Mouse (Mus musculus) cerebellum, postnatal 10 days (tissue): Measurements from ENCODE around the gene Arhgef11.

ENCODE experiments used
- DNase-seq, 2 experiments: peaks; one replicate each; pipeline ENCODE4 v3.0.0; 2021; ENCODE audit warnings: mixed read lengths in 2 of 2

The Arhgef11 gene

DNA sequence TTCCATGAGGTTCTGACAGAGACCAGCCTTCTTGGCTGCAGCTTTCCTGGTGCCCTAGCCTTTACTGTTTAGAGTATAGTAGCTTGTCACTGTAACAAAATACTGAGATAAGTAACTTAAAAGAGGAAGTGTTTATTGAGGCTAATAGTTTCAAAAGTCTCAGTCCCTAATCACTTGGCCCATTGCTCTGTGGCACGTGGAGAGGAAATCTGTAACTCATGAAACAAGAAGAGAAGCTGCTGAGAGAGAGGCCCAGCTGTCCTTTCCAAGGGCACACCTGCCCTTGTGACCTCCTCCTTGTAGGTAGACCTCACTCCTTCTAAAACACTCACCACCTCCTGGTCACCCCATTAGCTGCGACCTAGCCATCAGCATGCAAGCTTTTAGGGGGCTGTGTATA is 101.2 kb downstream of the Arhgef11 start:
- no peak for DNase-seq

DNA sequence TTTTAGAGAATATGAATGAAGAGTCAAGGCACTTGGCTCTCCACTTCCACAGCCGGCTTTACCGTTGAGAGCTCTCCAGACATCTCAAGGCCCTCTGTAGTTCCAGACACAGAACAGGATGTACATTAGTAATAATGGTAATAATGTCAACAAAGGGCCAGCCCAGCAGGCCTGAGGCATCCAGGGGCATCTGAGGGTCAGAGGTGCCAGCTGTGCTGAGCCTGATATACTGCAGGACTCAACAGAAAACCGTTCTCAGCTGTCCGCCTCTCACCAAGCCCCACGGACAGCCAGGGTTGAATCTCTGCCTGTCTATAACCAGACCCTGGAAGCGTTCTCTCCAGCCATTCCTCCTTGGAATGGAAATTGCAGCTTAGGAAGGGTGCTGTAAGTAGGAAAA is 107.2 kb downstream of the Arhgef11 start:
- no peak for DNase-seq

DNA sequence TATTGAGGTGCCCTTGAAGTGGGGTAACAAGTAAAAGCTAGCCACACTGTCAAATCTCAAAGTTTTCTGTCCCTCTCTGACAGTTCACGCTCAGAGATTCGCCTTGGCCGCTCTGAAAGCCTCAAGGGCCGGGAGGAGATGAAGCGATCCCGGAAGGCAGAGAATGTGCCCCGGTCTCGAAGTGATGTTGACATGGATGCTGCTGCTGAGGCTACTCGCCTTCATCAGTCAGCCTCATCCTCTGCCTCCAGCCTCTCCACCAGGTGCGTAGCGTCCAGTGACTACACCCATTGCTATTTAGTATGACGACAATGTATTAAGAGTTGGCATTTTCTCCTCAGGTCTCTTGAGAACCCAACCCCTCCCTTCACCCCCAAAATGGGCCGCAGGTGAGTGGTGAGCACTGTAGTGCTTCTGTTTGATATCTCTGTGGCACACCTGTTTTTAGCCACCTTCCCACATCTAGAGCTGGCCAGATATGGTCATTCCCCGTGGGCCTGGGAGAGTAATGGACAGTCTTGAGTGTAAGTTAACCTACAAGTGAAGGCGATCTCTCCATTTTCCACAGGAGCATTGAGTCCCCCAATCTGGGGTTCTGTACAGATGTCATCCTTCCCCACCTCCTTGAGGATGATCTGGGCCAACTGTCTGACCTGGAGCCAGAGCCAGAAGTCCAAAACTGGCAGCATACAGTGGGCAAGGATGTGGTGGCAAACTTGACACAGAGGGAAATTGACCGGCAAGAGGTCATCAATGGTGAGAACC is 108.2 kb downstream of the Arhgef11 start:
- no peak for DNase-seq

DNA sequence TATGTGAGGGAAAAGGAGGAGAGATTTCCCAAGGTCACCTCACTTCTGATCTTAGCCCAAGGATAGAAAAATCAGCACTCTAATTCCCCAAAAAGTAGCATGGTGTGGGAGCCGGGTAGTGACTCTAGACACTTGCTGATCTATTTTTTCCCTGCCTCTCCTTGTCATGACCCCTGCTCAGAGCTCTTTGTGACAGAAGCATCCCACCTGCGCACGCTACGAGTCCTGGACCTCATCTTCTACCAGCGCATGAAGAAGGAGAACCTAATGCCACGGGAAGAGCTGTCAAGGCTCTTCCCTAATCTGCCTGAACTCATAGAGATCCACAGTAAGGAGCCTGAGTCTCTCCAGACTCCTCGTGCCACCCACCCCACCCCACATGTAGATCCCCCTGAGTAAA is 108.8 kb downstream of the Arhgef11 start:
- no peak for DNase-seq

DNA sequence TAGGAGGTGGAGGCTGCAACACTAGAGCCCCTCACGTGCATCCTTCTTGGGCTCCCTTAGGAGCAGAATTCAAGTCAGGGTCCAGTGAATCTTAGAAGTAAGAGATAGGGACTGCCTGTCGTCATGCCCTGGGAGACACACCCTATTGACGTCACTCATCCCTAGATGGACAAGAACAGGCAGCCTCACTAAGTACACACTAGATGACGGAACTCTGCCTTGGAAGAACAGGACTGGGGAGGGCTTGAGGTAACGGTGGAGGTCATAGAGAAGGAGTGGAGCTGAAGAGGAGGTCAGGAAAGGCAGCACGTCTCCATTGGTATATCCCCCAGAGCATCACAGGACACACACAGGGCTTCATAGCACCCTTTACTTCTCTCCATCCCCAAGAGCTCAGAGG is 111.3 kb downstream of the Arhgef11 start:
- no peak for DNase-seq

DNA sequence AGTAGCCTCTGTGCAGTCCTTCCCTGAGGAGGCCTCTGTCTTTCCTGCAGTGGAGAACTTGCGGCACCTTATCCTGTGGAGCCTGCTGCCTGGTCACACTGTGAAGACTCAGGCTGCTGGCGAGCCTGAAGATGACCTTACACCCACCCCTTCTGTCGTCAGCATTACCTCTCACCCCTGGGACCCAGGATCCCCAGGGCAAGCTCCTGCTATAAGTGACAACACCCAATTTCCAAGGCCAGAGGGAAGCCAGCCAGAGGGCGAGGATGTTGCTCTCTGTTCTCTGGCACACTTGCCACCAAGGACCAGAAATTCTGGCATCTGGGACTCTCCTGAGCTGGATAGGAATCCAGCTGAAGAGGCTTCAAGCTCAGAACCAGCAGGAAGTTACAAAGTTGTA is 115.7 kb downstream of the Arhgef11 start:
- no peak for DNase-seq

DNA sequence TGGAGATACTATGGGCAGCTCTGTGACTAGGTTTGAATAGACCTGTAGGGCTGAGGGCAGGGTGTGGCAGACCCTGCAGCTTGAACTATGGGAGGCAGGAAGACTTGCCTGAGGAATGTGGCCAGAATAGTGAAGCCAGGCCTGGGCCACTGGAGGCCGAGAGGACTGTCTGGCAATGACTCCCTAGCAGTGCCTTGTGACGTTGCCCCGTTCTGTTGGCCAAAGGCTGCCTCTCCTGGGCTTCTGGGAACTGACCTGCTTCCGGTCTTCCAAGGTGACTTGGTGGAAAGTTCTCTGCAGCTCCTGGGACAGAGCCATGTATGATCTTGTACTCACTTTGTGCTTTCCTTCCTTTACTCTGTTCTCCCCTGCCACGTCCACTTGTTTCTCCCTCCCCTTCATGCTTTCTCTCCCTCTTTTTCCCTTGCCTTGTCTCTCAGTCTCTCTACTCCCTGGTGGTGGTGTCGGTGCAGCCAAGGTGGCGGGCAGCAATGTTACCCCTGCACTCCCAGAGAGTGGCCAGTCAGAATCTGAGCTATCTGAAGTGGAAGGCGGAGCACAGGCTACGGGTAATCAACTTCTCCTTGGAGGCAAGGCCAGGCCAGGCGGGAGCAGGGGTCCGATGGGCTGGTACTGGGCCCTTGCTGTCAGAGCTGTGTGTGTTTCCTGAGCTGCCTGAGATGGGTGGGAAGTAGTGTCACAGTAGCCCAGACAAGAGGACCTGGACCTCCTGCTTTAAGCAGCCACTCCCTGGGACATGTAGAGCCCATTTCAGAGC is 116.8 kb downstream of the Arhgef11 start:
- no peak for DNase-seq

DNA sequence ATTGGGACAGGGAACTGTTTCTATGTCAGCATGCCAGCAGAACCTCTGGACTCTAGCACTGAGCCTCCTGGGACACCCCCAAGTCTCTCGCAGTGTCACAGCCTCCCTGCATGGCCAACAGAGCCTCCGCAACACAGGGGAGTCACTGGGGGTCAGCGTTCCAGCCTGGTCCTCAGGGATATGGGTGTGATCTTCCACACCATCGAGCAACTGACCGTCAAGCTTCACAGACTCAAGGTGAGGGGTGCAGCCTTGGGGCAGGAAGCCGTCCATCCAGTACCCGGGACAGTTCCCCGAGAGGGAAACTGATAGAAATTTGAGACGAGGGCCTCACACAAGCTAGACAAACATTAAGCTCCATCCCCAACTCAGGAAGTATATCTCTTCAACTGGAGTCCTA is 118.0 kb downstream of the Arhgef11 start:
- DNase-seq, result no peak

DNA sequence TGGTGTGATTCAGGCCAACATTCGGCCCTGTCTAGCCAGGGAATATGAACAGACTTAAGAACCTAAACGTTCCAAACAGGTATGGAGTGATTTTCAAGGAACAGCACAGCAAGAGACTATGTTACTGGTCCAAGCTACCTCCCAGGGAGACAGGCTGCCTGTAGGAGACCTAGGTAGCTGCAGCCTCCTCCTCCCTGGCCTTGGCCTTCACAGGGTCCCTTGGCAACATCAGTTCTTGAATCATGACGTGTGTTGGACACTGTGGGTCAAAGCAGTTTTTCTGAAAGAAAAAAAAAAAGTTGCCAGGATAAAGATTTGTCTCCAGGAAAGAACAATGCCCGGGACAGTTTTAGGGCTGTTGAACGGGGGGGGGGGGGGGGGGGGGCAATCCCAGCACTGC is 121.5 kb downstream of the Arhgef11 start:
- DNase-seq, result no peak

DNA sequence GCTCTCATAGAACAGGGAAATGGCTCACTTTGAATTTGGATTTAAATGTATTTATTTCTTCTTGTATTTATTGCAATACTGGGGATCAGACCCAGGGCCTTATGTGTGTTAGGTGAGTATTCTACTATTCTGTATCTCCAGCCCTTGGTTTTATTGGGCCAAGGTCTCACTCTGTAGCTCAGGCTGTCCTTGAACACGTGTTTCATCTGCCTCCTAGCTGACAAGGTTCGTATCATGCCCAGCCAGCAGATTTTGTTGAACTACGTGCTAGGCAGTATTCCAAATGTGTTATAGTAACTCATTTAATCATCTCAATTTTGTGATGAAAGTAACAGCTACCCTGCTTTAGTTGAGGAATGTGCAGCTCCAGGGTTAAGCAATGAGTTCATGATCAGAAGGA is 124.7 kb downstream of the Arhgef11 start:
- no peak for DNase-seq

DNA sequence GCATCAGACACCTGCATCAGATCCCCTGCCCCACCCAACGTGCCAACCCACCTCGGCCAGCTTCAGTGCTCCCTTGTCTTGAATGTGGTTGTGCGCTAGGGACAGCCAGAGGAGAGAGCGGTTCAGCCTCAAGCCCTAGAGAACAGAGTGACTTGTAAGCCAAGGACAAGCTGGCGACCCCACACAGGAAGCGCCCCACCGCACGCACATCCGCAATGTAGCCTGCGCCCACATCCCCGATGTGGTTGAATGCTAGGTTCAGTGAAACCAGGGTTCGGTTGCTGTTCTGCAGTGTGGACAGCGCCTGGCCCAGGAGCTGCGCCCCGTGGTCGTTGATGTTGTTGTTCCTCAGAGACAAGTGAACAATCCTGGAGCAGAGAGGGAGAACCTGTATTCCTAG is 125.4 kb downstream of the Arhgef11 start:
- no peak for DNase-seq

DNA sequence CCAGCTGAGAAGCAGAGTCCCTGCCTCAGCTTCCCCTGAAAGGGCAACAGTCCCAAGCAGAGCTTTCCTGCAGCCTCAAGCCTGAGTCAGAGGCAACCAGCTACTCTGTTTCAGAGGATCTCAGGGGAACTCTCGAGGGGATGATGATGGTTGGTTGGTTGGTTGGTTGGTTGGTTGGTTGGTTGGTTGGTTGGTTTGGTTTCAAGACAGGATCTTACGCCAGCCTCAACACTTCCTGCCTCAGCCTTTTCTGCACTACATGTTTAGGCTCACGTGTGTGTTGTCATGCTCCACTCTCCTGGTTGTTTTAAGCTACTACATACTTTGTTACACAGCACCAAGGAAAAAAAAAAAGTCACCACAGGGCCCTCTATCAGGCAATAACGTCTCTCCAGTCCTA is 126.6 kb downstream of the Arhgef11 start:
- no peak for DNase-seq

DNA sequence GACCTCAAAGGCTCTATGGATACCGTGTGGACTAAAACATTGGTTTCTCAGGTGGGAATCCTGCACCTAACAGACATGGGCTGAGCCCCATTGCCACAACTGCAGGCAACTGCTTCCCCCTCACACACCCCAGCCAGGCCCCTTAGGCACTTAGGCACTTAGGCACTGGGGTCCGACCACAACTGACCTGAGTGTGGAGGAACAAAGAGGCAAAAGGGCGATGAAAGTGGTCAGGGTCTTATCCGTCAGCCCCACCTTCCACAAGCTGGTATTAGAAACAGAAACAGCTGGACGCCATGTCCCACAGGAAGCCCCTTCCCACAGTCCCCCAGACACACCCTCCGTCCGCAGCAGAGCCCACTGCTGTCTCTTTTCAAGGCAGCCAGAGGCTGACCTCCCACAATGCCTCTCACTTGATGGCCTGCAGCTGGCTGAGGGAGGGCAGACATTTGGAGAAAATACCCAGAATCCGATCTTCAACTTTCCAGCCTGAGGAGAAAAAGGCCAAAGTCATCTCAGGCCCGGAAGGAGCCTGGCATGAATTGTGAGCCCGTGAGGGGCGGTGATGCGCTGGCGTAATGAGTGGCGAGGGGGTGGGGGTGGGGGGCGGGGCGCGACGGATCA is 127.8 kb downstream of the Arhgef11 start:
- no peak for DNase-seq

DNA sequence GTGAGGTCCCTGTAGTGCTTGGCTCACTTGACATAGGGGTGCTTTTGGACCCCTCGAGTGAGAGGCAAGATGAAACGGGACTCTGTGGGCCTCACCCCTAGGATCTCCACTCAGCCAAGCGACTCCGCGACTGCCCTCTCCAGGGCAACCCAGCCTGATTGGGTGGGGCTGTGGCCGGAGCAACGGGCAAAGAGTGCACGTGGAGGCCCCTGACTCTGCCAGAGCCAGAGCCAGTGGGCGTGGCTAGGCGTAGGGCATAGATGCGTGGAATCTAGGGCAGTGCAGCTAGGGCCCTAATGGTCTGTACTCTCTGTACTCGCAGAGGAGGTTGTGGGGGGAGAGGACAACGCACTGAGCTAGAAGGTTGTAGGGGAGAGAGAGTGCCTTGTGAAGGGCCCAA is 131.1 kb downstream of the Arhgef11 start, which contains the start of gene Lrrc71:
Gene Lrrc71 (minus strand): TSS at position 195 of the 400 bp plus-strand sequence.
- DNase-seq, result peak in 1 of 2 experiments; percentile 34

DNA sequence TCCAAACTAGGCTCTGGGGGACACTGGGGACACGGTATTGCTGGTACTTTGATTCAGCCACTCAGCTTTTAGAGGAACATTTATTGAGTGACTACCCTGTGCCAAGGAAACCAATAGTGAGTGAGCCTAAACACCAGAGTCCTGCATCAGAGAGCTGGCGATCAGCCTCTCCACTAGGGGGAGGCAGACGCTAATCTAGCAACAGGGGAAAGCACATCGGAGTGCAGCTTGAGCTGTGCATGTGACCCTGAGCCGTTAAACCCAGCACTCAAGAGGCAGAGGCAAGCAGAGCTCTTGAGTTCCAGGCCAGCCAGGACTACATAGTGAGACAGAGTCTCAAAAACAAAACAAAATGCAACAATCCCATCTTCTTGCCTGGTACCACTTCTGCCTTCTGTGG is 131.7 kb downstream of the Arhgef11 start:
- peak; percentile 65 to 70 for DNase-seq

DNA sequence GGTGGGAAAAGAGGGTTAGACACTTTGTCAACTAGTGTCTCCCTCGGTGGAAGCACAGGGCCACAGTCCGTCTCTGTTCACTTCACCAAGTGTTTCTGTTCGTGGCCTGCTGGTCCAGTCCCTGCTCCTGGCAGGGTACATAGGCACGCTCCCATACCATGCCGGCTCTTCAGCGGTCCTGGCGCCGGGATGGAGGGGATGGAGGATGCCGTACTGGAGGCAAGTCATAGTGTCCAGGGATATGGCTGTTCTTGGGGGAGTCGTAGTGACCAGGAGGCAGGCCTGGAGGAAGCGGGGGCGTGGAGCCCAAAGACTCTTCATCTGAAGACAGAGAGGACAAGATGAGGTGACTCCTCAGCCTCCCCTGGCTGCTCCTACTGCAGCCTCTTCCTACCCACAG is 132.6 kb downstream of the Arhgef11 start:
- DNase-seq, result no peak

DNA sequence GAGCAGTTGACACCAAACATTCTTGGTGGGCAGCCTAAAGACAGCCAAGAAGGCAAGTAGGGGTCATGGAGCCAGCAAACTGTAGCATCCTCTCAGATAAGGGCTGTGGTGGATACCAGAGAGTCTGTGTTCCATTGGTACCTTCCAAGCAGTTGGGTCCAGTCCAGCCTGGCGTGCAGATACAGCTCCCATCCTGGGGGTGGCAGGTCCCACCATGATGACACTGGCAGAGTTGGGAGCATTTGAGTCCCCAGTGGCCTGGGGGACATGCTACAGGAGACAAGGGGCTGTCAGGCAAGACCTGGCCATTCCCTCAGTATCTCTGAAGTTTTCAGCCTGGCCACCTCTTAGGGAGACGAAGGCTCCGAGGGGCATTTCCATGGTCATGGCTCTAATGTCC is 135.2 kb downstream of the Arhgef11 start:
- DNase-seq, result no peak

DNA sequence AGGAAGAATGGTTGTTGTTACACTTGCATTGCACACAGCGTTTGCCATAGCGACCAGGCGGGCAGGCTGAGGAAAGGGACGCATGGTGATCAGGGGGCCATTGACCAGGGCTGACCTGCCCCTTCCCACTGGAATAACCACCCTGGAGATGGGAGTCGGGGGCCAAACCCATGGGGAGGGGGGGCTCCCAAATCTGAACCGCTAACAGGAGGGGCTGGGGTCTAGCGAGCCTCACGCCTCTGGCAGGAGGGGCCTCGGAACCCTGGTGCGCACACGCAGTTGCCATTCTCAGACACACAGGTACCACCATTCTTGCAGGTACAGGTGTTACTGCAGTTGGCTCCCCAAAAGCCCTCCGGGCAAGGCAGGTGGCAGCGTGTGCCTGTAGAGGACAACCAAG is 136.5 kb downstream of the Arhgef11 start:
- no peak for DNase-seq

DNA sequence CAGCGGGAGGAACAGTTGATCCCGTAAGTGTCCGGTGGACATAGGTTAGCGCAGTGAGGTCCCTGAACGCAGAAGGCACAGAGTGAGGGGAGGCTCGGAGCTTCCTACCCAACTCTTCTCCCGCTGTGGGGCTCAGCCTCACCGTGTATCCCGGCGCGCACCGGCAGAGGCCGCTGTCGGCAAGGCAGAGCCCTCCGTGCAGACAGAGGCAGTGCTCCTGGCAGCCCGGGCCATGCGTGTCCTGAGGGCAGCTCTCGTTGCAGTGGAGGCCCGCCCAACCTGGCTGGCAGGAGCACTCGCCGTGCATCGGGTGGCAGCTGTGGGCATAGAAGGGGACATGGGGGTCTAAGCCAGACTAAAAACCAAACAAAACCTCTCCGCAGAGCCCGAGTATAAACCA is 138.6 kb downstream of the Arhgef11 start:
- peak; percentile 96 for DNase-seq

DNA sequence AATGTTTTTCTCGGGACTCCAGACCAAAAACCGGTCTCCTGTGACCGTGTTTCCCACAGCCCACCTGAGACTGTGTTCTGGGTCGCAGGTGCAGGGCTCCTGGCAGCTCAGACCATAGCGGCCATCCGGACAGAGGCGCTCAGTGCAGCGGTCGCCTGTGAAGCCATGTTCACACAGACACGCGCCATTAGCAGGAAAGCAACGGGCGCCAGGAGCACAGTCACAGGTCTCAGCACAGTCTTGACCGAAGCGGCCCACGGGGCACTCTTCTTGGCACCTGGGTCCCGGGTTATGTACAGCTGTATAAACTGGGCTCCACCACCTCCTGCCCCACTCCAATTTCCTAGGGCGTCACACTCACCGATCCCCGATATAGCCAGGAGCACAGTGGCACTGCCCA is 139.1 kb downstream of the Arhgef11 start:
- DNase-seq, result peak in 1 of 2 experiments; percentile 35

DNA sequence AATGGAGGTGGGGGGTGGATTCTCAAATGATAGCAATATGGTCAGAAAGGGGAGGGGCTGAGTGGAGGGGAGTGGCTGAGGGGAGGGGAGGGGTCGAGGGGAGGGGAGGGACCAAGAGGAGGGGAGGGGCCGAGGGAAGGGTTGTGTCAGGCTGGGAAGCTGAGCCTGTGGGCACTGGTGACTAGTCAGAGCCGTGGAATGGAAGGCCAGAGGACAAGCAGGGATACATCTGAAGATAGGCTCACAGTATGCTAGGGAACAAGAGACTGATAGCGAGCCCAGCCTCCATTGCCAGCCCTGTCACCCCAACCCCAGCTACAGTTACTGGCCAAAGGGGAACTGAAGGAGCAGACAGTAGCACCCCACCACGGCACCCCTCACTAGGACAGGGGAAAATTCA is 141.3 kb downstream of the Arhgef11 start:
- DNase-seq, result no peak

DNA sequence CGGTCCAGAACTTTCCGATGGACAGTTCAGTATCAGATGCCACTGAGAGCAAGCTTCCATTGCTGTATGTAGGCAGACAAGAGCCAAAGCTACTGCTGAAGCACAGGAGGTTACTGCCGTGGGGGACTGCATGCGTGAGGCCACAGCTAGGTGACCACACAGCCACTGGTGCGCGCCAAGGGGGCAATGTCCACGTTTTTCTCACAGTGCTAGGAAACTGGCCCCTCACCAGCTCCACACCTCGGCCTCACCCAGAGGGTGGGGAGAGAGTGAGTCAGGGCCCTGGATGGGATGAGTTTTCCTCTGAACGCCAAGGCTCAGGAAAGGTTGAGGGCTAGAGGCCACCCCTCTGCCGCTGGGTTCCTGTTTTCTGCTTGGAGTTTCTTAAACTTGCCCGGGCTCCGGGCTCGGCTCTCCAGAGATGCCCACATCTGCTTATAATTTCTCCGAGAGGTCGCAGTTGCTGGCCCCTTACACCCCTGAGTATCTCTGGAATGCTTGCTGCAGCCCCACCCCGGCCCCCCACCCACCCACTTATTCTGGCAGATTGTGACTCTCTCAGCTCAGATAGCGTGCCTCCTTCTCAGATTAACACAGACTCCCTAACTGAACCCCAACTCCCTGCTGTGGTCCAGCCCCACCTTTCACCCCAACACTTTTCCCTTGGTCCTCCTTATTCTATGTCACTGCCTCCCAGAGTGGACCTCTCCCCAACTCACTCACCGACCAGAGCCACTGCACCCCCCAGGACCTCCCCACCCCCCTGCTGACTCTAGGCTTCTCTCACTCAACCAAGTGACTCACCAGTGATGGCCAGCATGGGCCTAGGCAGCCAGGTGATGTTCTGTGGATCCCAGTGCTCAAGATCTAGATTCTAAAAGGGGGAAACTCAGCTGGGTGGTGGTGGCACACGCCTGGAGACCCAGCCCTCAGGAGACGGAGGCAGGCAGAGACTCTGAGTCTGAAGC is 144.3 kb downstream of the Arhgef11 start:
- no peak for DNase-seq

DNA sequence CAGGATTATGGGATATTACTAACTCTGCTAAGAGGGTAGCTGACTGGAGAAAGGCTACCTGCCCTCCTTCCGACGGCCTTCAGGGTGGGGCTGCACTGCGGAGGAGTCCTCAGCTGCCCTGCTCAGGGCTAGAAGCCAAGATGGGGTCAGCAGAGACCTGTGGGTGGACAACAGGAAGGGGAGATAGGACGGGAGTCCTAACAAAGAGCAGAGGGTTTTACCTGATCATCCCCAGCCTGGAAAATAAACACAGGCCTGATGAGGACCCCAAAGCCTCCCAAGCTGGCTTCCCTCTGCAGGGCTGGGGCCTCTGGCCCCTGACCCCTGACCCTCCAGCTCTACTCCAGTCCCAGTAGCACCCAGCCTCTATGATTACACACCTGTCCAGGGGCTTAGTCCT is 145.8 kb downstream of the Arhgef11 start:
- no peak for DNase-seq
